Mouse (Mus musculus) embryonic facial prominence, embryonic 11.5 days (tissue): ENCODE results near the gene Olfml2a. TPM values are rescaled to one million over a fixed set of nuclear protein-coding genes. Genes with fewer than 3 reads are reported as not detected.

Experiments
- ATAC-seq: fragments of 200-750 bp; cut with Nextera tagmentation; replicated peaks from 2 replicates; pipeline ENCODE4 v1.8.0; 2017; ENCODE audit warnings: low read depth; ENCODE audit not compliant: insufficient number of reproducible peaks, low FRiP score, low TSS enrichment
- DNase-seq: peaks from one replicate; pipeline ENCODE4 v3.0.0-alpha.2; 2015; ENCODE audit warnings: low spot score
- H3K27ac ChIP-seq: fragments of 300-500 bp; sonication (generic); replicated peaks from 2 replicates; pipeline ENCODE4 v1.5.1; 2014; ENCODE audit warnings: mild to moderate bottlenecking, low read depth, low read length, control low read depth
- H3K27me3 ChIP-seq: fragments of 300-500 bp; sonication (generic); 2 replicates; pipeline ENCODE4 v1.6.1; 2014; ENCODE audit warnings: mild to moderate bottlenecking, low read length, moderate library complexity, mixed read lengths; ENCODE audit not compliant: control insufficient read depth, insufficient read depth
- H3K36me3 ChIP-seq: fragments of 300-500 bp; sonication (generic); replicated peaks from 2 replicates; pipeline ENCODE4 v1.6.1; 2014; ENCODE audit warnings: low read depth, mild to moderate bottlenecking, low read length, moderate library complexity, mixed read lengths; ENCODE audit not compliant: control insufficient read depth, insufficient read depth
- H3K4me1 ChIP-seq: fragments of 300-500 bp; sonication (generic); 2 replicates; pipeline ENCODE4 v1.6.1; 2014; ENCODE audit warnings: low read length, mixed read lengths; ENCODE audit not compliant: control insufficient read depth, insufficient read depth
- H3K4me2 ChIP-seq: fragments of 300-500 bp; sonication (generic); 2 replicates; pipeline ENCODE4 v1.6.1; 2014; ENCODE audit warnings: low read depth, mild to moderate bottlenecking, control low read depth, low read length, moderate library complexity
- H3K4me3 ChIP-seq: fragments of 300-500 bp; sonication (generic); 2 replicates; pipeline ENCODE4 v1.5.1; 2014; ENCODE audit warnings: low read depth, low read length, control low read depth
- H3K9ac ChIP-seq: fragments of 300-500 bp; sonication (generic); replicated peaks from 2 replicates; pipeline ENCODE4 v1.6.1; 2014; ENCODE audit warnings: mild to moderate bottlenecking, control low read depth, low read length
- H3K9me3 ChIP-seq: fragments of 300-500 bp; sonication (generic); replicated peaks from 2 replicates; pipeline ENCODE4 v1.6.1; 2016; ENCODE audit warnings: mild to moderate bottlenecking, low read length, inconsistent platforms, mixed read lengths; ENCODE audit not compliant: control insufficient read depth
- WGBS: fragments of 180-500 bp; shearing (Covaris S2); extraction: QIAGEN DNeasy Blood & Tissue Kit; methylation state at CpG from one replicate; pipeline ENCODE4 v1.1.7; 2014; 5-methylcytosine and 5-hydroxymethylcytosine counted together
- polyA plus RNA-seq: library from polyadenylated mRNA; unstranded; fragments of >200 nt; fragmentation: Nextera tagmentation; extraction: Ambion mirVana; gene quantifications from 2 replicates; pipeline ENCODE4 v1.2.1, GENCODE M21; 2014

Gene Olfml2a
- polyA plus RNA-seq, 1 experiment from 2014 or later = 2.5 TPM

GRCm38 (mm10) chr2:38992452-38992851 is 60.7 kb downstream of the Olfml2a start:
- Histone ChIP-seq H3K4me2 (no peak overlapping the region), H3K9ac (no peak overlapping the region), H3K4me1 (no peaks in the 10 kb centered on the region), H3K27ac (no peak overlapping the region), H3K9me3 (no peaks in the 10 kb centered on the region), H3K36me3 (no peaks in the 10 kb centered on the region), H3K4me3 (no peak overlapping the region), H3K27me3 (no peaks in the 10 kb centered on the region)
- WGBS = 65% methylated on average over 4 of the region's 4 CpGs
- ATAC-seq (no peak), DNase-seq (no peak)

- no peaks in the 10 kb centered on the region for H3K4me1 ChIP-seq
- no peaks in the 10 kb centered on the region for H3K9me3 ChIP-seq
- peak within 1 kb of the TSS; percentile 51 for H3K9ac ChIP-seq
- ATAC-seq (peak; percentile 88), DNase-seq (peak; percentile 90)
- WGBS = 16% methylated on average over 33 of the region's 33 CpGs
- H3K36me3 ChIP-seq = peaks cover 8% of the 10 kb centered on the region
- no peak within 1 kb of the TSS for H3K27ac ChIP-seq
- H3K27me3 ChIP-seq = no peaks in the 10 kb centered on the region
- peak within 1 kb of the TSS; percentile 31 for H3K4me3 ChIP-seq
- H3K4me2 ChIP-seq = peak within 1 kb of the TSS; percentile 40
These were observed 65.9 kb downstream of the Olfml2a start, which contains the start of gene Wdr38 for GRCm38 (mm10) chr2:38997386-38998374. TSS of gene Wdr38 (plus strand) at chr2:38997476.

GRCm38 (mm10) chr2:38999381-38999780 is 67.6 kb downstream of the Olfml2a start:
- no peak overlapping the region for H3K4me2 ChIP-seq
- no peak overlapping the region for H3K9ac ChIP-seq
- 62% methylated on average over 4 of the region's 4 CpGs for WGBS
- no peak overlapping the region for H3K27ac ChIP-seq
- peaks cover 12% of the 10 kb centered on the region for H3K36me3 ChIP-seq
- H3K9me3 ChIP-seq = no peaks in the 10 kb centered on the region
- DNase-seq = no peak
- ATAC-seq = no peak
- H3K27me3 ChIP-seq = no peaks in the 10 kb centered on the region
- no peaks in the 10 kb centered on the region for H3K4me1 ChIP-seq
- no peak overlapping the region for H3K4me3 ChIP-seq

GRCm38 (mm10) chr2:38999910-39000586 is 68.3 kb downstream of the Olfml2a start:
- no peak overlapping the region for H3K9ac ChIP-seq
- no peaks in the 10 kb centered on the region for H3K9me3 ChIP-seq
- H3K4me3 ChIP-seq = no peak overlapping the region
- H3K27me3 ChIP-seq = no peaks in the 10 kb centered on the region
- ATAC-seq (no peak), DNase-seq (no peak)
- WGBS = 66% methylated on average over 8 of the region's 8 CpGs
- peaks cover 12% of the 10 kb centered on the region for H3K36me3 ChIP-seq
- H3K27ac ChIP-seq = no peak overlapping the region
- H3K4me2 ChIP-seq = no peak overlapping the region
- H3K4me1 ChIP-seq = no peaks in the 10 kb centered on the region

GRCm38 (mm10) chr2:39000587-39000919 is 68.8 kb downstream of the Olfml2a start:
- Histone ChIP-seq H3K27me3 (no peaks in the 10 kb centered on the region), H3K9me3 (no peaks in the 10 kb centered on the region), H3K36me3 (peaks cover 12% of the 10 kb centered on the region), H3K4me3 (no peak overlapping the region), H3K27ac (no peak overlapping the region), H3K9ac (no peak overlapping the region), H3K4me2 (no peak overlapping the region), H3K4me1 (no peaks in the 10 kb centered on the region)
- WGBS = 91% methylated on average over 4 of the region's 4 CpGs
- ATAC-seq (no peak), DNase-seq (no peak)

- ATAC-seq (no peak), DNase-seq (no peak)
- Histone ChIP-seq H3K36me3 (peaks cover 12% of the 10 kb centered on the region), H3K27ac (no peak overlapping the region), H3K9me3 (no peaks in the 10 kb centered on the region), H3K9ac (no peak overlapping the region), H3K4me3 (no peak overlapping the region), H3K4me1 (no peaks in the 10 kb centered on the region), H3K27me3 (no peaks in the 10 kb centered on the region), H3K4me2 (no peak overlapping the region)
- 83% methylated on average over 3 of the region's 3 CpGs for WGBS
These were observed 70.1 kb downstream of the Olfml2a start for GRCm38 (mm10) chr2:39001866-39002265.

GRCm38 (mm10) chr2:39003106-39003505 is 71.3 kb downstream of the Olfml2a start:
- no peaks in the 10 kb centered on the region for H3K9me3 ChIP-seq
- H3K27me3 ChIP-seq = no peaks in the 10 kb centered on the region
- H3K4me3 ChIP-seq = peak overlapping the region; percentile 60
- H3K4me1 ChIP-seq = no peaks in the 10 kb centered on the region
- H3K4me2 ChIP-seq = peak overlapping the region; percentile 72; the same call in 1 of the 2 replicates
- DNase-seq (no peak), ATAC-seq (no peak)
- H3K9ac ChIP-seq = no peak overlapping the region
- H3K27ac ChIP-seq = no peak overlapping the region
- 56% methylated on average over 8 of the region's 8 CpGs for WGBS
- peaks cover 12% of the 10 kb centered on the region for H3K36me3 ChIP-seq

DNA sequence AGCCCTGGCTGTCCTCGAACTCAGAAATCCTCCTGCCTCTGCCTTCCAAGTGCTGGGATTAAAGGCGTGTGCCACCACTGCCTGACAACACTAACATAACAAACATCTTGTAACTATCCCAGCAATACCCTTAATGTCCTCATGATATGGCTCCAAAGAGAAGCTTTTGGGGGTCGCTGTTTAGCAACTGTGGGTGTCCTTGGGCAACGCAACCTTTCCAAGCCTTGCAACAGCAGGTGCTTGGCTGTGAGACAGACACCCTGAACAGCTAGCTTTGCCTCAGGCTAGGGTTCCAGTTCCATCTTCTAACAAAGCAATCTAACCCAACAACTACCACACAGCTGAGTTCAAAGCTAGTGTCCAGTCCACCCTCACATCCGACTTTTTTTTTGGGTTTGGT is 71.7 kb downstream of the Olfml2a start:
- H3K4me2 ChIP-seq = peak overlapping the region; percentile 72
- H3K27me3 ChIP-seq = no peaks in the 10 kb centered on the region
- no peak for ATAC-seq
- H3K36me3 ChIP-seq = peaks cover 12% of the 10 kb centered on the region
- DNase-seq = no peak
- 65% methylated on average over 5 of the region's 5 CpGs for WGBS
- H3K4me3 ChIP-seq = peak overlapping the region; percentile 60
- no peaks in the 10 kb centered on the region for H3K4me1 ChIP-seq
- H3K27ac ChIP-seq = no peak overlapping the region
- no peaks in the 10 kb centered on the region for H3K9me3 ChIP-seq
- peak overlapping the region; percentile 87 for H3K9ac ChIP-seq
